Mouse (Mus musculus): ENCODE results near the gene Rbp1.

DNA sequence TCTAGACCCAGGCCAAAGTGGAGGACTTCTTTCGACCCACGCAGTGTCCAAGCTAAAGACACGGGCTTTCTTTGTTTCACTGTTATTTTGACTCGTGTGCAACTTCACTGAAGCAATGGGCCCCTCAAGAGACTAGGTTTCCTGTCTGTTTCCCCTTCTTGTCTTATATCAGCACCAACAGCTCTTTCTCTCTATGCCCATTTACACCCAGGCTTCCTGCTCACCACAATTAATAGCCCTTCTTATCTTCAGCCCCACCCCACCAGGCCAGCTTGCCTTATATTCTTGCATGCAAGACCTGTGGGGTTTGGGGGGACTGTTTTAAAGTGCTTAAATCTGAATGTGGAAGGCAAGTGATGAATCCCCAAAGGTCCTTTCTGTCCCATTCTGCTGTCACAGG is 66.8 kb downstream of the Rbp1 start:
- no peak for TF ChIP-seq NANOG (IDR thresholded peaks at IDR 0.05; ENCODE audit: borderline replicate concordance, low read length)
- no peak for TF ChIP-seq CTCF (conservative IDR thresholded peaks at IDR 0.05; ENCODE audit: low read length)
